Mouse (Mus musculus): ENCODE measurements at regions not wholly inside any gene's neighbourhood (a gene's known extent, or its start where the extent isn't known, plus 50 kb on each side); places are given as distances from the start of the nearest gene placed in this dataset.

DNA sequence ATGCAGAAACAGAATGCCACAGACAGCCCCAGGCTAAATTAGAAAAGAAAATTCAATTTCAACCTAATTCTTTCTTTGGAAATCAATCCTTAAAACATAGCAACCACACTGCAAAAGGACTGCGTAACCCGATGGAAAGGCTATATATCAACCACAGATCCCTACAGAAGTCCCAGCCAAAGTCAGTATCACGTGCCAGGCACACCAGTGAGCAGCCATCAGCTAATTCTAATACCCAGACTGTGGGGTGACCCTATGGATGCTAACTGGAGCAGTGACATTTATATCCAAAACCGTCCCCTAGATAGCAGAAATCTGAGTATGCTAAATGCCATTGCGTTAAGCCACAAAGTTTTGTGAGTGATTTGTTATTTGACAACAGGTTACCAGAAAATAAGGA lies 286.5 kb upstream of the N6amt1 start:
- no peak for DNase-seq

DNA sequence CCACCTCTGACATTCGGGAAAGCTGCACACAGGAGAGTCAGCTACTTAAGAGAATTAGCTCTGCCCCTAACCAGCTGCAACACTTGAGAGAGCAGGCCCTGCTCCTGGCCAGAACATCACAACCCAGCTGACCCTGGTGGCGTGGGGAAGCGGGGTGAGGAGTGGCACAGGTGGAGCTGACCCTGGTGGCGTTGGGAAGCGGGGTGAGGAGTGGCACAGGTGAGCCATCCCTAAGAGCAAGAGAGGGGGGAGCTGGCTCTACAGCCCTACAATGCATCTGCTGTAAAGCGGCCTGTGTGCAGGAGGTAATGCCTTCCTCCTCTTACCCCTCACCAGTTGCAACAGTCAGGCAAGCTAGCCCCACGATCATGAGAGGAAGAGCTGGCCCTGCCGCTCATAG lies 293.5 kb upstream of the N6amt1 start:
- DNase-seq, result no peak

DNA sequence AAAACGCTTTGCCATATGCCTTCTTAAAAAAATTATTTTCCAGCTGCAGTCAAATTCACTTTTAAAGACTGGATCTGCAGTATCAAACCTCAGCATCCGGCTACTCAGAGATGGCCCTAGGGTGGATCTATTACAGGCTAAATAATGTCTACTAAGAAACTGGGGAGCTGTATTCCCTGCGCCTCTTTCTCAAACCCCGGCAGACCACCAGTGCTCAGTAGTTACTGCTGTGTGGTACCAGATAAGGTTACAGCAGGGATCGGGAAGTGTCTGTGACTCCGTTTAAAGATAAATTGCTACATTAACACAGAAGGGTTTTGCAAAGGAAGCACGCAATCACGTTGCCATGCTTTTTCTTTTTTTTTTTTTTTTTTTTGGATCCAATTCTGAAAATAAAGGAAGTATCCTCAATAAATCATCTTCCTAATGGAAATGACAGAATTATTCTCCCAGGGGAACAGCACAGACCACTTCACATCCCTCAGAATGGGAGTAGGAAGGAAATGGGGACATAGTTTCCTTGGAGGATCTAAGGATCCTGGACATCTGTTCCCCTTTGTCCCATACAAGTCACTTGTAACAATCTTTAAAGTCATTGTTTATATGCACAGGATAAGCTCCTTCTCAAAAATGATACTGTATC lies 304.1 kb upstream of the N6amt1 start:
- no peak for DNase-seq

DNA sequence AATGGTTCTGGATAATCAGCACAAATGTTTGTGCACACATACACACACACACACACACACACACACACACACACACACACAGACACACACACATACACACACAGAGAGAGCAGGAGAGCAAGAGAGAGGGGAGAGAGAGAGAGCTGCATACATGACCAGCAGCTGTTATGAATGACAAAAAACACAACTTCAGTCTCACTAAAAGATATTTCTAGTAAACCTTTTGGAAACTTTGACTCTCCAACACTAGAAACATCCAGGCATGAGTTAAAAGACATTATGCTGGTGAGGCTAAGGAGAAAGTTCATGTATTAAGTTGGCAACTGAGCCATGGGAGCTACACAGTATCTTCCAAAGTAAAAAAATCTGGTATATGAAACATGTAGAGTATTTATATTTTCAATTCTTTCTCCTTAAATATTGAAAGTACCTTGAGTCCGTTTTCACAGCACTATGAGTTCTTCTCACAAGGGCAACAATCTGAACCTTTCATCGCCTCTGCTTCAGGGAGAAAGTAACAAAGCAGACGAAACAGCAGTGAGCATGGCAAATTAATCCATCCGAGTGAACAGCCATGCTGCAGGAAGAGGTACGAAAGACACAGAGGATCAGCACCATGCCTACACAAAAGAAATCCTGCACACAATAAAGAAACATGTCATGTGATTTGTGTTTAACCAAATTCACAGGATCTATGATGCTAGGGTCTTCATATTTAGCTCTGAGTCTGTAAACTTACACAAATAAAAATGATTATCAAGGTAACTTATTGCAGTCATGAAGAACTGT lies 309.0 kb upstream of the N6amt1 start:
- DNase-seq, result no peak

DNA sequence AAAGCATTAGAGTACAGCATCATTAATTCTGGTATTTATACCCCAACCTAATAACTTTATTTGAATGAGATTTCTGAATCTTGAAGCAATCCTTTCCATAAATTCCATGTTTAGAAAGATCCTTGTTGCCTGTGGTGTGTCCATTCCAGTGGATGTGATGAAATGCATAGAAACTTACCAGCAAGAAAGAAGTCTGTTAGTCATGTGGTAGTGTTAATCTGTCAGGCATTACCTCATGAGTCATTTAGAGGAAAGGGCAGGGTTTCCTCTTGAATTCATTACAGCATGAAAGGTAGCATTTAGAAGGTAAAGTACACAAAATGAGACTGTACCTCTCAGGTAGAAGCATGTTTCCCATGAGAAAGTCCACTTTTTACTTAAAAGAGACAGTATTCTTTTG lies 310.3 kb upstream of the N6amt1 start:
- no peak for DNase-seq

DNA sequence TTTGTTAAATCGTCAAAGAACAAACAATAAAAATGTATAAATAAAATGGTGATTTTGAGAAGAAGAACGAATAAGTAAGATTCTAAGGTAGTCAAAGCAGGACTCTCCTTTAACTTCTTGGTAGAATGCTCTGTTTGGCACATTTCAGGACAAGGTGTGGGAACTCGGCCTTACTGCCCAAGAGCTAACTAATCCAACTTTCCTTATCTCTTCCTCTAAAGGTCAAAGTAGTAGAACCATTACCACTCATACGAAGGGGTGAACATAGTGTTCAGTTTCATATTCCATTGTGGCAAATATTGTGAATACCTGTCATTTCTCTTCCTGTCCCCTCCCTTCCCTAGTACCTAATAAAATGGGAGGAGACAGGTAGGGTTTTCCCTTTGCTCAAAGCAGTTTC lies 313.6 kb upstream of the N6amt1 start:
- no peak for DNase-seq

DNA sequence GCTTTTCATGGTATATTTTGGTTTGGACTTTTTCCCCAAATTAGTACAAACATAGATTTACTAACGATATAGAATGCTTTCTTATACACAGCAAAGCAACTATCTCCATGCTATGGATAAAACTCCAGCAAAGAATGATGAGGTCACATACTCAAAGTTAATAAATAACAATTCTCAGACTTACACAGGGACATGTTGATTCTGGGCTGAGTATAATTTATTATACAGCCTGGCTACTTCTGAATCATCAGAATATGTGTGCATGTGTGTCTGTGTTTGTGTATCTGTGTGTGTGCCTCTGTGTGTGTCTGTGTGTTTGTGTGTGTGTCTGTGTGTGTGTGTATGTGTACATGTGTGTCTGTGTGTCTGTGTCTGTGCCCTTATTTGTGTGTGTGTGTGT lies 314.1 kb upstream of the N6amt1 start:
- DNase-seq, result no peak

DNA sequence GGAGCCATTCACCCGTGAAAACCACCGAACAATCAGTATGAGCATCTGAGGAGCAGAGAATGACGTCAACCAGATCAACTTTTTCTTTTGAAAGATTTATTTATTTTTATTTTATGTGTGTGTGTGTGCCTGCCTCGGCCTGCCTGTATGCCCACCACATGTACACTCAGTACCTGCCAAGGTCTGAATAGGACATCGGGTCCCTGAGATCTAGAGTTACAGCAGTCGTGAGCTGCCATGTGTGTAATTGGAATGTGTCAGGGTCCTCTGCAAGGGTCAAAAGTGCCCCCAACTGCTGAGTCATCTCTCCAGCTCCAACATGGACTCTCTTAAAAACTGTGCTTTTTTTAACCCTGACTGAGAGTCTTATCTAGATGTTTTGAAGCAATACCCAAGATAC lies 316.9 kb upstream of the N6amt1 start:
- no peak for DNase-seq

DNA sequence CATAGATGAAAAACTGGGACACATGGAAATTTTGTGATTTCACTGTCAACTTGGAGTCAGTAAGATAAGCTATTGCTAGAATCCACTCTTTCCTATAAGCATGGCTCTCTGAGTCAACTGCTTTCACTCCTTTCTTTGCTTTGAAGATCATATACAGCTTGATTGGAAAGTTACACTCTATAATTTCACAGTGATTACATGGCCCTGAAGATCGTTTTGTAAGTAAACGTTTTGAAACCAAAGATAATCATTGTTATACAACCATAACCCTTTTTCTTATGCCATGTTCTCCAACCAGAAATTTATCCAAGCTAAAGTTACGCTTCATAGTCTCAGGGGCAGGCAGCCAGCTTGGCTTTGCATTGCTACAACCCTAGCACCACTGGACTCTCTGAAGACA lies 322.1 kb upstream of the N6amt1 start:
- no peak for DNase-seq

DNA sequence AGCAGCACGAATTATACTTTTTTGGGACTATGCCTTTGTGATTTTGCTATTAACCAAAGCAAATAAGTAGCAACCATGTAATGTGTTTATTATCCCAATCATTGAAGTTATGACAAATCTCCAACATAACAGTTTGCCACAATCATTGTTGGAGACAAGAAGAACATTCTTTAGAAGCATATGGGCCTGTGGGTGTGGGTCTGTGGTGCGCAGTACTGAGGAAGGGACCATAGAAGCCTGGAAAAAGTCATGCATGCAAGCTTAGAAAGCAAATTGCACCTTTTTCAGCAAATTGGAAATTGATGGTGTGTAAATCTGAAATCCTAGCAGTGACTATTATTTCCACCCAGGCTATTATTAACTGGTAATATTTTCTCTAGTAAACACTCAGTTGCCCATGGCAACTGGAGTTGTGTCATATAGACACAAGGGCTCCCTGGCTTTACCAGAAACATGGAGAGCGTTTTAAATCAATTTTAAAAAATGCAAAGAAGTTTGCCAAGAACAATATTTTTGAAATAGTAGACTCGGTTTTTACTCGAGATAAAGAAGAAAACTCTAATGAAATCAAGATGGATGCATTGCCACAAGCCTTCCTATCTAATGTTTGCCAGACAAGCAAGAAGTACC lies 325.4 kb upstream of the N6amt1 start:
- DNase-seq, result no peak

DNA sequence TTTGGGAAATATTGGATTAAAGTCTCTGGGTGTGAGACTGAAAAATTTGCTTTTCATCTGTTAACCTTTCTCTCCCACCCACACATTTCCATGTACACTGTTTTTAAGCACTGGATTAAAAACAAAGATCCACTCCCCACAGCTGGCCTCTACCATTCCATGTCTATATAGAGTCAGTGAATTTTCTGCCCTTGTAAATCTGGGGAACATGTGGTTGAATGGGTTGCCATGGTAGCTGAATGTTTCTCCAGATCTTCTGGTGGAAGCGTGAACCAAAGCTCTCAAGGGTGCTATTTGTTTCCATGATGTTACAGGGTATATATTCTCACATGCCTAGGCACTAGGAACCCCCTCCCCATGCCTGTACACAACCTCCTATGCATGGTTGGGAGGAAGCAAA lies 326.4 kb upstream of the N6amt1 start:
- no peak for DNase-seq

DNA sequence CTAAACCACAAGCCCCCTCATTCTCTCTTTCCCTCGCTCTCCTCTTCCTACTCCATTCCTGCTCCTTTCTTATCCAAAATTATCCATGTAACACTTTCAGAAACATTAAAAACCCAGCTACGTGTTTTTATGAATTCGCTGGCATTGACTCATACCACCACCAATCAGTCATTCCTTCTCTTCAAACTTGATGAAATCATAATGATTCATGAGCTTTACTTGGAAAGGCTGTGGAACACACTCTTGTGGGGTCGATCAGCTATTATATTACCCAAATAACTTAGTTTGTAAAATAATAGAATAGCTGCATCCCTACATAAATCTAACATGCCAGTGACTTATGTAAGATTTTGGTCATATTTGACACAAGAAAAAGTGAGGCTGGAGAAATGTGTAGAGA lies 331.9 kb upstream of the N6amt1 start:
- no peak for DNase-seq

DNA sequence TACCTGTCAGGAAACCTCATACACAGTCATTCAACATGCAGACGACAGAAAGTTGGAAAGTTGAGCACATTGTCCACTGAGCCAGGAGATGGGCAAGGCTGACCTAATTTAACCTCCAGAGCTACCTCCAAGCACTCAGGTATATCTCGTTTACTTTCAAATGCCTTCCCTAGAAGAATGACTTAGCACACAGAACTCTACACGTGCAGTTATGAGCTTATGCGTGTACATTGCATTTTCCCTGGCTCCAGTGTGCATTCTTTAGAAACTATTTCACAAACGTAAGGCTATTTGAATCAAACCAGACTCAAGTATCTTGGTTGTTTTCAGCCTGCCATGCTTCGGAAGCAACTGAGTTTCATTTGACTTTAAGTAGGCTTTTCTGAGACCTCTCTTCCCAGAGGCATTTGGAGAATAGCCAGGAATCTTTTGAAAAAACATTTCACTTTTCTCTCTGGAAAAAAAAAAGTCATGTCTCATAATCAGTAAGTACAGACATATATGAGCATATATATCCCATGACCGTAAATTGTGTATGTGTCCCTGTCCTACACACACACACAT lies 336.8 kb upstream of the N6amt1 start:
- no peak for DNase-seq

DNA sequence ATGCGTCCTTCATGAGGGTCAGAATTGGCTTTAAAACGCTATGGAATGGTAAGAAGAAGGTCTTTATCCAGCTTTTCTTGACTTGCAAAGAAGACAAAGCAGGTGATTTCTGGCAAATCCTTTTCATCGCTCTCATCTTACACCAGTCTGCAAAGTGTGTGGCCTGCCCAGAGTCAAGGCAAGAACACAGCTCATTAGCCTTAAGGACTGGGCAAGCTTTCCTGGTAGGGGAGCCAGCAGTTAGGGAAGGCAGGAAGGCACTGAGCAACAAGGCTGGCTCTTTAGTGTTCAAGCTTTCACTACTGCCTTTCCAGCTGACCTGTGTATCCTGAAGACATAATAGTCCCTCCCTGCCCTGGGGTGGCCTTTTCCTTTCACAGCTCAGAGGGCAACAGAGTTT lies 352.4 kb upstream of the N6amt1 start:
- DNase-seq, result no peak

DNA sequence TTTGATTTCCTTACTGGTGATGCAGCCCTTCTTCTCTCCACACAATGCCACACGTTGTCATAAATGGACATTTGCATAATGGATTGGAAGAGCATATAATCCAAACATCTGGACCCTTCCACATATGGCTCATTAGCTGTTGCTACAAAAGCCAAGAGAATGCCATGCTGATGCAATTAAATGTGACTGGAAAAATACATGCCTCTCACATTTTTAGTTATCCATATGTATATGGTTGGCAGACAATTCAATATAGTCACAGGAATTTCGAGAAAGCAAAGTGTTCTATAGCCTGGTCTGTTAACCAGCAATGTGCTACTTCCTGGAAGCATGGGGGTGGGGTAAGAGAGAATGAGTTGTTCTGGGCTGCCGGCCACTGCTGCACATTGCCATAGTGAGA lies 352.9 kb upstream of the N6amt1 start:
- no peak for DNase-seq

DNA sequence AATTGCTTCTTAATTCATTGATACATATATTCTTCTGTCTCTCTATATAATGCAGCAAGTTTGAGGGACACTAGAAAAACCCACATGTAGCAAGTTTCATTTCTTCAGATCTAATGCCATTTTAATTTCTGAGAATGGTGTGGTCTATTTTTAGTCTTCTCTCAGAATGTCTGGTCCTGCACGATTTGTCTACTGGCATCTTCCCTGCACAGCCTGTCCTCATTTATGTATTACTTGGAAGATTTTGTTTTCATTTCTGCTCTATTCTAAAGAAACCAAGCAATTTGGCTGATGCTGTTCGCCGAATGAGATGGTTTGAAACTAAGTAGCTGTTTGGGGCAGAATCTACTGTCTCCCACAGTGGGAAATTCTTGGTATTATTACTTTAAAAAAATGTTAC lies 382.3 kb upstream of the N6amt1 start:
- no peak for DNase-seq

DNA sequence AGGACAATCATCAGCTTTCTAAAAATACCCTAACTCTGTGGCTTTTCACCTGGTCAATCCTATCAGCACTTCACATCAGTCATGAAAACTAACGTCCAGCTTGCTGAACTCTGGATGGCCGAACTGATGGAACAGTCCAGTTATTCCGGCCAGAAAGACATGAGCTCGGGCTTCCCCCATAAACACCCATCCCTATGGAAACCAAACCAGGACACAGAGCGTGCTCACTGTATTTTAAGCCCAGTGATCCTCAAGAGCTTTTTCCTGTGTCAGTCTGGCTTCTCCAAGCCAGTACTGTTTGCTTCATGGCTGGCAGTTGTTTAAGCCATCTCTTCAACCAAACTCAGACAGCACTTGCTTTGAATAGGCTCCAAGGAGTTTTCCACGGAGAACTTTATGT lies 404.3 kb upstream of the N6amt1 start:
- DNase-seq, result no peak

DNA sequence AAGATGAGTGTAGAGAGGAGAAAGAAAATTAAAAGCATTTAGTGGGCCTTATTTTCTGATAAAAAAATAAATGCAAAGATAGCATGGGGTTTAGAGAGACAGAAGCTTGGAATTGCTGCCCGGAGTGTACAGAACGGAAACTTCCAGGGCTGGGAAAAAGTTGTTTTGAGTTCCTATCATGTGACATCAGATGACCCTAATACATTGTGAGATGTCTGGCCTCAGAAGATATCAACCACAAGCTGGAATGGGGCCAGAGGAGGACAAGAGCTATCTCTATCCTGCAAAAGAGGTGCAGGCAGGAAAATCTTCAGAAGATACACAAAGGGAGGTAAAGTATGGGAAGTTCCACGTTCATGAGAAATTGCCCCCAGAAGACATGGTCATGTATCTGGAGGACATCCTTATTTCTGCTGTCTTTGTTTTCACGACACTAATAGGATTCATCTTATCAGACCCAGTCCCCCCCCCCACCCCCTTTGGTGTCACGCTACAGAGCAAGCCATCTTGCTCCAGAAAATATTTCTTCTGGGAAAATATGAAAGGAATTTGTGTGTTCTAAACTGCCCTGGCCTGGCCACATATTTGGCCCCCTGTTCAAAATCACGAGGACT lies 408.3 kb upstream of the N6amt1 start:
- no peak for DNase-seq

DNA sequence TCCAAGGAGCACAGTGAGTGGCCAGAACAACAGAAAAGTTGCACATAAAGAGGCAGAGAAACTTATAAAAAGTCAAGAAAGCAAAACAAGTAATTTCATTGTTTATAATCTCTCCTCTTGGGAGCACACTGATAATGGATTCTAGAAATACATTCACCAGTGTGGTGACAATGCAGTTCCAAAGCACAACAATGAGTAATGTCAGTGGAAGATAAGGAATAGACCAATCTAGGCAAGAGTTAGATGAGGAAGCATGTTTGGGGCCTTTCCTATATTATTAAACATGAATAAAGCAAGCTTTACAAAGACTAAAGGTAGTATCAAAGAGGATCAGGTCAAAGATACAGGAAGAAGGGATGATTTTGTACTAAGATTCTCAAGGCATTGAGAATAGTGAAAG lies 408.9 kb upstream of the N6amt1 start:
- no peak for DNase-seq

DNA sequence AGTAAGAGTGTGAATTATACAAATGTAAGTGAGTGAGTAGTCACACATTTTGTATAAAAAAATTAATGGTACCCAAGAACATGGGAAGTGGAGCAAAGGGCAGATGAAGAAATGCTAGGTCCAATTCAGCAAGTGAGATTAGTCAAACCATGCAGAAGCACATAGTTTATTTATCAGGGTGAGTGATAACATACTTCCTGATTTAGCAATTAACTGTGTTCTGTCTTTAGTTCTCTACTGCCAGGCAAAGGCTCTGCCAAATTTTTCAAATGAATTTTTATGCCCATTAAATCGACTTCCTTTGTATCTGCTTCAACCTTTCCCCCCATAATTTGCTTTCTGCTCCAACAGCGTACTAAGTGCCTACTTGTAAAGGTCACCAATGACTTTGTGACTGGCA lies 419.0 kb upstream of the N6amt1 start:
- DNase-seq, result no peak

DNA sequence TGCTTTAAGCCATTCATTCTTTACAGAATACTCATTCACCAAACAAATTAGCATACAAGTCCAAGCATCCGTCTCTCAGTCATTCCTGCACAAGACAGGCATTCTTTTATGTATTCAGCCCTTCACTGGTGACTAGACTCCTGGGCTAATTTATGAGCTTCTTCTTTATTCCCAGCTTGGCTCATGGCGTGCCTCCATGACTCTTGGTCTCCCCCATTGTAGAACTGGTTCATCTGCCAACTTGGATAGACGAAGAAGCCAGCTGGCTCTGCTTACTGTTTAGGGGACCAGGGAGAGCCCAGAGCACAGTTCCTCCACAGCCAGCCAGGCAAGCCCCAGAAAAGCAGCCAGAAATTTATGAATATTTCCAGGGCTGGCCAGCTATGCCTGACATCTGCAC lies 421.2 kb upstream of the N6amt1 start:
- peak; percentile 49 for DNase-seq

DNA sequence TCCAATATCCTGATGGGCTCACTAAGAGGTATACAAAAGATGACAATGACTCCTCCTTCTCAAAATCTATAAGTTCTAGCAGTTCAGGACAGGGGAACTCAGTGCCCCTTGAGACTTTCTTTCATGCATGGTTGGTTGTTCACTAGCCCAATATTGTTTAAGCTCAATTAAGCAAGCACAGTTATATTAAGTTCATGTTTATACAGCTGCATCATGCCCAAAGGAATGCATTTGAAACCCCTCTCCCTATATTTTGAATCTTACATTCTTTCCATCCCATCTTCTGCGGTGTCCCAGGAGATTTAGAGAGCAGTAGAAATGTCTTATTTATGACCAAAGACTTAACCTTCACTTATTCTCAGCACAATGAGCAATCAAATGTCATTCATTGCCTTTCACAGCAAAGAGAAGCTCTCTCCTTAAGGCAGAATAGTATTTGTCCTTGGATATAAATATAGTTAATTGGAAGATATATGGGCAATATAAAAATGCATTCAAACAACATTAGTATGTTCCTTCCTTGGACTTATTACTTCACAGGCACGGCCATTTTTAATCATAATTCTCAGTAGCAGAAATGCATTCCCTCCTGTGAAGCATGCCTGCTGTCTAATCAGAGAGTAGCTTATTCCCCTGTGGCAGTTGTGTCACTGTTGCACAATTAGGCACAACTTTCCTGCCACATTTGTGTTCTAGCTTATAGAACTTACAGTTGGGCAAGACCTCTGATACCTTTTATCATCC lies 455.8 kb upstream of the N6amt1 start:
- no peak for DNase-seq

Data from gastrocnemius, postnatal 10 days (tissue).